Comparison of ENCODE assay signal across 8 mouse cellular contexts in the genomic region with DNA sequence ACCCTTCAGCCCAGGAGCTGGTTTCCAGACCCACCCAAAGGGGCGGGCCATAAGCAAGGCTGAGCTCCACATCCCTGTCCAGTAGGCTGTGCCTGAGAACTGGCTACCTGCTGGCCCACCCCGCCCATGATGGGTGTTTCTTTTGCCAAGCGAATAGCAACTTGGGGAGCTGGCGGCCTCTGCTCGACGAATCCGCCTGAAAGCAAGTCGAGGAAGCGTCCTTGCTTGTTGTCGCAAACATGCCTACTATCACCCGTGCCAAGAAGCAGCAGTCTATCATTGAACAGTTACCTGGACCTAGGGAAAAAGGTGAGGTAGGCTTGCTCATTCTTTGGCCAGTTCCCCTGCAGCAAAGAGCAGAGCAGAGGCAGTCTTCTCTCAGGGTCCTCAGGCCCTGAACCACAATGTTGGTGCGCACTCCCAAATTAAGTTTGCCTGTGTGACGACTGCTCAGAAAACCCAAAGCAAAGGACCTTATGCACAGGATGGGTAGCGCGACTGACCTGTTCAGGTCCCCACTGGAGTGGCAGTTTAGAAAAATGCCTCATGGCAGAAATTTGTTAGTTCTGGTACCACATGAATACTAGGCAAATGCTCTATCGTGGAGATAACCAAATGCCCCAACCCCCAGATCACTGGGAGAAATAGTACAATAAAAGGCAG. TPM values are rescaled to one million over a fixed set of nuclear protein-coding genes. Genes with fewer than 3 reads are reported as not detected.
DNase-seq lines count a peak whose midpoint lies in the region; ATAC-seq lines count a peak whose summit lies in the region.

A gene (plus strand): TSS at position 181 of the 663 bp plus-strand sequence.
A gene (minus strand): TSS at position 606 of the 663 bp plus-strand sequence.

- peak within 1 kb of the TSS; percentile 67 for H3K27ac ChIP-seq in intestine, embryonic 14.5 days (ENCODE audit: low read depth)
- peak within 1 kb of the TSS; percentile 52 for H3K27ac ChIP-seq in limb, embryonic 11.5 days (replicated peaks; ENCODE audit: low read depth, low read length)
- H3K27ac ChIP-seq in midbrain, embryonic 11.5 days (ENCODE audit: low read depth, low read length) = no peak within 1 kb of the TSS

- no peaks in the 10 kb centered on the region for H3K27me3 ChIP-seq in intestine, embryonic 14.5 days (replicated peaks; ENCODE audit: control insufficient read depth, insufficient read depth, low read length)
- H3K27me3 ChIP-seq in limb, embryonic 11.5 days (ENCODE audit: control insufficient read depth, insufficient read depth, low read length) = no peaks in the 10 kb centered on the region
- no peaks in the 10 kb centered on the region for H3K27me3 ChIP-seq in midbrain, embryonic 11.5 days (ENCODE audit: control insufficient read depth, insufficient read depth, low read length)

- no peaks in the 10 kb centered on the region for H3K9me3 ChIP-seq in intestine, embryonic 14.5 days (ENCODE audit: control insufficient read depth, low read length)
- no peaks in the 10 kb centered on the region for H3K9me3 ChIP-seq in limb, embryonic 11.5 days (ENCODE audit: control insufficient read depth, low read length)
- no peaks in the 10 kb centered on the region for H3K9me3 ChIP-seq in midbrain, embryonic 11.5 days (ENCODE audit: control insufficient read depth, low read length)

- peaks cover 4% of the 10 kb centered on the region for H3K36me3 ChIP-seq in intestine, embryonic 14.5 days (ENCODE audit: control insufficient read depth, insufficient read depth, low read length)
- H3K36me3 ChIP-seq in limb, embryonic 11.5 days (ENCODE audit: control insufficient read depth, insufficient read depth, low read length) = no peaks in the 10 kb centered on the region
- no peaks in the 10 kb centered on the region for H3K36me3 ChIP-seq in midbrain, embryonic 11.5 days (ENCODE audit: control insufficient read depth, insufficient read depth, low read length)

- 18% methylated on average over 16 of the region's 16 CpGs for WGBS in intestine, embryonic 14.5 days
- WGBS in limb, embryonic 11.5 days = 11% methylated on average over 16 of the region's 16 CpGs
- WGBS in midbrain, embryonic 11.5 days = 14% methylated on average over 16 of the region's 16 CpGs

- H3K4me2 ChIP-seq in intestine, embryonic 14.5 days (ENCODE audit: low read length) = peak within 1 kb of the TSS; percentile 64
- H3K4me2 ChIP-seq in limb, embryonic 11.5 days (ENCODE audit: low read depth, severe bottlenecking) = peak within 1 kb of the TSS; percentile 63
- H3K4me2 ChIP-seq in midbrain, embryonic 11.5 days = peak within 1 kb of the TSS; percentile 69

- peak; percentile 92 for ATAC-seq in intestine, embryonic 14.5 days (replicated peaks; ENCODE audit: low FRiP score, low TSS enrichment, low read depth)
- peak; percentile 85 for ATAC-seq in limb, embryonic 11.5 days (ENCODE audit: insufficient number of reproducible peaks, low FRiP score, low TSS enrichment, low read depth)
- peak; percentile 65 for ATAC-seq in midbrain, embryonic 11.5 days (ENCODE audit: low FRiP score)

- peak; percentile 89 for DNase-seq in ovary, adult 18-20 months (ENCODE audit: low spot score)
- no peak for DNase-seq in ovary, postnatal 14 days (ENCODE audit: low spot score)
- DNase-seq in embryo, embryonic 9.5 days (ENCODE audit: extremely low spot score) = peak; percentile 57
- DNase-seq in gastrocnemius, postnatal 4 days (ENCODE audit: low spot score in 2 of 2) = peak; percentile 34 to 72
- peak; percentile 74 for DNase-seq in intestine, embryonic 14.5 days (ENCODE audit: low spot score)
- DNase-seq in limb, embryonic 11.5 days (ENCODE audit: low spot score) = peak; percentile 69
- peak; percentile 82 for DNase-seq in midbrain, embryonic 11.5 days (ENCODE audit: low spot score, missing footprints)
- DNase-seq in spleen, adult 12 weeks (ENCODE audit: low spot score) = peak; percentile 55

- H3K9ac ChIP-seq in intestine, embryonic 14.5 days (ENCODE audit: low read length) = peak within 1 kb of the TSS; percentile 59
- H3K9ac ChIP-seq in limb, embryonic 11.5 days (ENCODE audit: low read length) = peak within 1 kb of the TSS; percentile 70
- peak within 1 kb of the TSS; percentile 71 for H3K9ac ChIP-seq in midbrain, embryonic 11.5 days (ENCODE audit: low read length)

- peak within 1 kb of the TSS; percentile 53 for H3K4me3 ChIP-seq in intestine, embryonic 14.5 days (ENCODE audit: low read depth, low read length)
- peak within 1 kb of the TSS; percentile 60 for H3K4me3 ChIP-seq in limb, embryonic 11.5 days (ENCODE audit: low read depth, low read length)
- H3K4me3 ChIP-seq in midbrain, embryonic 11.5 days (ENCODE audit: low read depth, low read length) = peak within 1 kb of the TSS; percentile 55

- H3K4me1 ChIP-seq in intestine, embryonic 14.5 days (replicated peaks; ENCODE audit: control insufficient read depth, insufficient read depth, low read length) = 0 out of 2 replicates have a peak, but pooled peaks cover 5% of the 10 kb centered on the region
- H3K4me1 ChIP-seq in limb, embryonic 11.5 days (ENCODE audit: control insufficient read depth, insufficient read depth, low read length) = no peaks in the 10 kb centered on the region
- H3K4me1 ChIP-seq in midbrain, embryonic 11.5 days (ENCODE audit: control insufficient read depth, insufficient read depth, low read length) = no peaks in the 10 kb centered on the region

RNA-seq across cellular contexts. Expression of the first gene that starts in this region (rescaled TPM):
- 10 to 100 TPM; 54.9 to 66.2 TPM for total RNA-seq in gastrocnemius, postnatal 4 days (2021)
- 60.6 and 67.6 TPM in 2 replicates for polyA plus RNA-seq in intestine, embryonic 14.5 days (2014; fragmentation: Nextera tagmentation; extraction: Ambion mirVana)
- 63.1 and 72.0 TPM in 2 replicates for polyA plus RNA-seq in limb, embryonic 11.5 days (2014; fragmentation: Nextera tagmentation; extraction: Ambion mirVana)
- 57.9 and 60.9 TPM in 2 replicates for polyA plus RNA-seq in midbrain, embryonic 11.5 days (2014; fragmentation: Nextera tagmentation; extraction: Ambion mirVana)

RNA-seq across cellular contexts. Expression of the second gene that starts in this region (rescaled TPM):
- 10 to 100 TPM; 53.1 to 55.1 TPM for total RNA-seq in gastrocnemius, postnatal 4 days (2021)
- 10.1 and 10.6 TPM in 2 replicates for polyA plus RNA-seq in intestine, embryonic 14.5 days (2014; fragmentation: Nextera tagmentation; extraction: Ambion mirVana)
- 5.4 and 5.8 TPM in 2 replicates for polyA plus RNA-seq in limb, embryonic 11.5 days (2014; fragmentation: Nextera tagmentation; extraction: Ambion mirVana)
- 4.3 and 4.4 TPM in 2 replicates for polyA plus RNA-seq in midbrain, embryonic 11.5 days (2014; fragmentation: Nextera tagmentation; extraction: Ambion mirVana)
